Mouse (Mus musculus): ENCODE results near the gene Lrp1.

- no peak for TF ChIP-seq CTCF (IDR thresholded peaks at IDR 0.05 in 2 of 3, conservative IDR thresholded peaks at IDR 0.05 in 1 of 3; ENCODE audit: control insufficient read depth in 1 of 3, insufficient read depth in 1 of 3, low read depth in 2 of 3, low read length in 3 of 3, poor library complexity in 1 of 3, severe bottlenecking in 1 of 3)
- no peak for TF ChIP-seq MXI1 (IDR thresholded peaks at IDR 0.05; ENCODE audit: low read depth, low read length)
- TF ChIP-seq EP300 (IDR thresholded peaks at IDR 0.05; ENCODE audit: low read depth in 1 of 2, low read length in 2 of 2): no peak
- no peak for TF ChIP-seq ELF1 (IDR thresholded peaks at IDR 0.05; ENCODE audit: low read depth, low read length)
- TF ChIP-seq CHD2 (IDR thresholded peaks at IDR 0.05; ENCODE audit: low read length): no peak
Observed at GRCm38 (mm10) chr10:127619119-127619721, 1.7 kb downstream of the Lrp1 start.

Measured in MEL (cell line).